Mouse (Mus musculus) neural tube, embryonic 11.5 days (tissue): Measurements from ENCODE around the gene Gm20605. TPM values are rescaled to one million over a fixed set of nuclear protein-coding genes. Genes with fewer than 3 reads are reported as not detected.

ENCODE experiments used
- ATAC-seq: fragments of 200-750 bp; cut with Nextera tagmentation; 2 replicates; pipeline ENCODE4 v1.8.0; 2017; ENCODE audit warnings: moderate number of reproducible peaks, mild to moderate bottlenecking, moderate TSS enrichment, moderate library complexity; ENCODE audit not compliant: insufficient read depth, low FRiP score, low TSS enrichment
- DNase-seq: peaks from one replicate; pipeline ENCODE4 v3.0.0-alpha.2; 2015; ENCODE audit warnings: low spot score
- H3K27ac ChIP-seq: fragments of 300-500 bp; sonication (generic); 2 replicates; pipeline ENCODE4 v1.5.1; 2014; ENCODE audit warnings: low read depth, mild to moderate bottlenecking, low read length
- H3K27me3 ChIP-seq: fragments of 300-500 bp; sonication (generic); 2 replicates; pipeline ENCODE4 v1.6.1; 2014; ENCODE audit warnings: mild to moderate bottlenecking, low read length, mixed read lengths; ENCODE audit not compliant: control insufficient read depth, insufficient read depth
- H3K36me3 ChIP-seq: fragments of 300-500 bp; sonication (generic); 2 replicates; pipeline ENCODE4 v1.6.1; 2014; ENCODE audit warnings: mild to moderate bottlenecking, low read length, moderate library complexity, mixed read lengths; ENCODE audit not compliant: control insufficient read depth, insufficient read depth
- H3K4me1 ChIP-seq: fragments of 300-500 bp; sonication (generic); 2 replicates; pipeline ENCODE4 v1.6.1; 2014; ENCODE audit warnings: low read length, mixed read lengths; ENCODE audit not compliant: control insufficient read depth, insufficient read depth
- H3K4me2 ChIP-seq: fragments of 300-500 bp; sonication (generic); 2 replicates; pipeline ENCODE4 v1.6.1; 2014; ENCODE audit warnings: low read depth, mild to moderate bottlenecking, moderate library complexity
- H3K4me3 ChIP-seq: fragments of 300-500 bp; sonication (generic); 2 replicates; pipeline ENCODE4 v1.5.1; 2014; ENCODE audit warnings: low read depth, low read length
- H3K9ac ChIP-seq: fragments of 300-500 bp; sonication (generic); 2 replicates; pipeline ENCODE4 v1.6.1; 2014; ENCODE audit warnings: mild to moderate bottlenecking, low read length
- H3K9me3 ChIP-seq: fragments of 300-500 bp; sonication (generic); 2 replicates; pipeline ENCODE4 v1.6.1; 2016; ENCODE audit warnings: low read length; ENCODE audit not compliant: control insufficient read depth
- WGBS: fragments of 180-500 bp; shearing (Covaris S2); extraction: QIAGEN DNeasy Blood & Tissue Kit; methylation state at CpG from one replicate; pipeline ENCODE4 v1.1.7; 2014; 5-methylcytosine and 5-hydroxymethylcytosine counted together
- polyA plus RNA-seq: library from polyadenylated mRNA; unstranded; fragments of >200 nt; fragmentation: Nextera tagmentation; extraction: Ambion mirVana; gene quantifications from 2 replicates; pipeline ENCODE4 v1.2.1, GENCODE M21; 2014

Gm20605 gene
- polyA plus RNA-seq, 1 experiment from 2014 or later = 8.2 TPM

DNA sequence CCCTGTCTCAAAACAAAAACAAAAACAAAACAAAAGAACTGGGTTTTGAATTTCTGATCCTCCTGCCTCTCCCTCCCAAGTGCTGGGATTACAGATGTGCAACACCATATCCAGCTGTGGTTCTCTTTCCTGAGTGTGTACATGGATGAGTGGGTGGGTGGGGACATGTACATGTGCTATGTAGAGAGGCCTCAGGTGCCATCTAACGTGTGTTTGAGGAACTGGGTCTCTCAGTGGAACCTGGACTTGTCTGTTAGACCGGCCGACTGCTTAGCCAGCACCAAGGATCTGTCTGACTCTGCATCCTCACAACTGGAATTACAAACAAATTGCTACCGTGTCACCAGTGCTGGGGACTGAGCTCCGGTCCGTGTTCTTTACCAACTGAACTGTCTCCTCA, 31.4 kb upstream of the Gm20605 start:
- ATAC-seq (no peak), DNase-seq (no peak)
- WGBS = 93% methylated on average over 6 of the region's 6 CpGs
- Histone ChIP-seq H3K4me1 (peaks cover 10% of the 10 kb centered on the region; the same call in 1 of the 2 replicates), H3K27me3 (no peaks in the 10 kb centered on the region), H3K9ac (no peak overlapping the region), H3K4me3 (no peak overlapping the region), H3K36me3 (peaks cover 2% of the 10 kb centered on the region; the same call in 1 of the 2 replicates), H3K27ac (no peak overlapping the region), H3K4me2 (no peak overlapping the region), H3K9me3 (no peaks in the 10 kb centered on the region)

- no peaks in the 10 kb centered on the region for H3K9me3 ChIP-seq
- no peak overlapping the region for H3K27ac ChIP-seq
- ATAC-seq (no peak), DNase-seq (no peak)
- peaks cover 10% of the 10 kb centered on the region; the same call in 1 of the 2 replicates for H3K4me1 ChIP-seq
- no peak overlapping the region for H3K4me3 ChIP-seq
- H3K4me2 ChIP-seq = no peak overlapping the region
- no peak overlapping the region for H3K9ac ChIP-seq
- peaks cover 2% of the 10 kb centered on the region; the same call in 1 of the 2 replicates for H3K36me3 ChIP-seq
- H3K27me3 ChIP-seq = no peaks in the 10 kb centered on the region
- WGBS = 92% methylated on average over 2 of the region's 2 CpGs
Measured at GRCm38 (mm10) chr5:137598100-137598826, 30.7 kb upstream of the Gm20605 start.

- H3K9ac ChIP-seq = no peak overlapping the region; the same call in 1 of the 2 replicates
- peak overlapping the region; percentile 40 for H3K4me3 ChIP-seq
- H3K4me1 ChIP-seq = peaks cover 10% of the 10 kb centered on the region; the same call in 1 of the 2 replicates
- WGBS = 60% methylated on average over 9 of the region's 9 CpGs
- ATAC-seq (no peak), DNase-seq (no peak)
- H3K36me3 ChIP-seq = peaks cover 2% of the 10 kb centered on the region; the same call in 1 of the 2 replicates
- no peak overlapping the region for H3K27ac ChIP-seq
- H3K27me3 ChIP-seq = no peaks in the 10 kb centered on the region
- peak overlapping the region; percentile 75 for H3K4me2 ChIP-seq
- no peaks in the 10 kb centered on the region for H3K9me3 ChIP-seq
Measured at GRCm38 (mm10) chr5:137599600-137599999, 29.4 kb upstream of the Gm20605 start.

- H3K27me3 ChIP-seq = no peaks in the 10 kb centered on the region
- H3K27ac ChIP-seq = 0 out of 2 replicates have a peak overlapping the region, but pooled peaks have one; percentile 65
- no peak for DNase-seq
- H3K4me3 ChIP-seq = peak overlapping the region; percentile 40
- H3K36me3 ChIP-seq = peaks cover 2% of the 10 kb centered on the region; the same call in 1 of the 2 replicates
- H3K9me3 ChIP-seq = no peaks in the 10 kb centered on the region
- peak overlapping the region; percentile 75 for H3K4me2 ChIP-seq
- ATAC-seq = peak; percentile 71
- 3% methylated on average over 19 of the region's 19 CpGs for WGBS
- H3K9ac ChIP-seq = peak overlapping the region; percentile 69
- H3K4me1 ChIP-seq = peaks cover 10% of the 10 kb centered on the region; the same call in 1 of the 2 replicates
Measured at GRCm38 (mm10) chr5:137600281-137600618, 28.7 kb upstream of the Gm20605 start.

DNA sequence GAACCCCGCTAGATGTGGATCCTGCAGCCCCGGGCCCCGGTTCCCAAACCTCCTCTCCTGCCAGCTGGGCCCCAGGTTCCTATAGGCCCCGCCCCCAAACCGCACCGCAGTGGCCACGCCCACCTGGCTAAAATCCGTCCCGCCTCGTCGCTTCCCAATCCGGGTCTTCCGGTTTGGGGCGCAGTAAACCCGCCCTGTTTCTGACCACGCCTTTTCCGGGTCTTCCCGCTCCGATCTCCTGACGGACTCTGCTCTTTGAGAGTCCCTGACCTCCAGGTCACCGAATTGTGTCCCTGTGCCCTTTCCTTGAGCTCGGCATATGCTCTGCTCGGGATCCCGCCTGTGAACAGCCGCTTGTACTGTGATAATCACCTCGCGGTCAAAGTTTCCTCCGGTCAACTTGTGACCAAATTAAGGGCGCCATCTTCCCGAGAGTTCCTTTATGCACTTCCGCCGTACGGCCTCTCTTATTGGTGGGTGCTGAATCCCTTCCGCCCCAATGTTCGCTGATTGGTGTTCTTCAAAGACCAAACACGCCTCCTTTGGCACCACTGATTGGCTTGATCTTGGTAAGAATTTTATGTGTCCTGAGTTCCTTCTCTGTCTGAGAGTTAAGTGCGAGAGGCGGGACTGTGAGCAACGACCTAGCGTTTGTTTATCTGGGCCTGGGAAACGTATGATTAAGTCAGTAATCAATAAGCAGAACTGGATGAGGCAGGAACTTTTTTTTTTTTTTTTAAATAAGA, 28.2 kb upstream of the Gm20605 start, which contains the start of gene Mospd3:
TSS of gene Mospd3 (minus strand) at position 440 of the 746 bp plus-strand sequence.
- 0% methylated on average over 41 of the region's 41 CpGs for WGBS
- ATAC-seq = peak; percentile 95

GRCm38 (mm10) chr5:137601365-137601729, 27.6 kb upstream of the Gm20605 start:
- peak overlapping the region; percentile 75 for H3K4me2 ChIP-seq
- H3K36me3 ChIP-seq = peaks cover 2% of the 10 kb centered on the region; the same call in 1 of the 2 replicates
- H3K4me3 ChIP-seq = peak overlapping the region; percentile 40
- no peak for ATAC-seq
- no peaks in the 10 kb centered on the region for H3K27me3 ChIP-seq
- peak overlapping the region; percentile 20 for H3K9ac ChIP-seq
- H3K27ac ChIP-seq = no peak overlapping the region; the same call in 1 of the 2 replicates
- DNase-seq = peak; percentile 35
- H3K9me3 ChIP-seq = no peaks in the 10 kb centered on the region
- 1% methylated on average over 22 of the region's 22 CpGs for WGBS
- peaks cover 10% of the 10 kb centered on the region; the same call in 1 of the 2 replicates for H3K4me1 ChIP-seq

More for the DNA sequence above, 28.2 kb upstream of the Gm20605 start, which contains the start of gene Mospd3:
- Histone ChIP-seq H3K4me1 (peaks cover 10% of the 10 kb centered on the region; the same call in 1 of the 2 replicates), H3K9me3 (no peaks in the 10 kb centered on the region), H3K36me3 (peaks cover 2% of the 10 kb centered on the region; the same call in 1 of the 2 replicates), H3K4me2 (peak within 1 kb of the TSS; percentile 75), H3K27me3 (no peaks in the 10 kb centered on the region), H3K9ac (peak within 1 kb of the TSS; percentile 69), H3K27ac (peak within 1 kb of the TSS; percentile 65; the same call in 1 of the 2 replicates), H3K4me3 (peak within 1 kb of the TSS; percentile 40)
- DNase-seq = peak; percentile 96

- no peak for DNase-seq
- H3K4me2 ChIP-seq = peak overlapping the region; percentile 34
- no peaks in the 10 kb centered on the region; the same call in 1 of the 2 replicates for H3K36me3 ChIP-seq
- peak overlapping the region; percentile 37; the same call in 1 of the 2 replicates for H3K9ac ChIP-seq
- H3K4me3 ChIP-seq = peak overlapping the region; percentile 16
- WGBS = 11% methylated on average over 25 of the region's 26 CpGs
- ATAC-seq = no peak
- 0 out of 2 replicates have a peak, but pooled peaks cover 2% of the 10 kb centered on the region for H3K27me3 ChIP-seq
- peaks cover 11% of the 10 kb centered on the region for H3K4me1 ChIP-seq
- H3K27ac ChIP-seq = no peak overlapping the region
- H3K9me3 ChIP-seq = no peaks in the 10 kb centered on the region
Measured at GRCm38 (mm10) chr5:137607860-137608653, 20.9 kb upstream of the Gm20605 start.

GRCm38 (mm10) chr5:137608654-137609190, 20.3 kb upstream of the Gm20605 start:
- Histone ChIP-seq H3K27ac (no peak overlapping the region), H3K4me2 (peak overlapping the region; percentile 34), H3K9me3 (no peaks in the 10 kb centered on the region), H3K27me3 (0 out of 2 replicates have a peak, but pooled peaks cover 2% of the 10 kb centered on the region), H3K36me3 (no peaks in the 10 kb centered on the region; the same call in 1 of the 2 replicates), H3K4me3 (peak overlapping the region; percentile 16), H3K9ac (peak overlapping the region; percentile 37; the same call in 1 of the 2 replicates), H3K4me1 (peaks cover 11% of the 10 kb centered on the region)
- DNase-seq (no peak), ATAC-seq (no peak)
- 17% methylated on average over 20 of the region's 23 CpGs for WGBS
